Mouse (Mus musculus) splenic B cell, adult 2 months (primary cell): ENCODE data around the gene Gucy1b2.

Experiments used
- DNase-seq: peaks from one replicate; pipeline ENCODE4 v3.0.0-alpha.2; 2011; ENCODE audit warnings: low read depth, low spot score
- H3K27me3 ChIP-seq: 2 replicates; pipeline ENCODE4 v1.6.1; 2012; ENCODE audit warnings: mild to moderate bottlenecking, low read length, moderate library complexity, mixed read lengths; ENCODE audit not compliant: control insufficient read depth, poor library complexity, insufficient read depth, severe bottlenecking
- H3K36me3 ChIP-seq: 2 replicates; pipeline ENCODE4 v1.6.1; 2012; ENCODE audit warnings: mild to moderate bottlenecking, low read length, moderate library complexity, mixed read lengths; ENCODE audit not compliant: control insufficient read depth, poor library complexity, insufficient read depth, severe bottlenecking

Gucy1b2 gene

DNA sequence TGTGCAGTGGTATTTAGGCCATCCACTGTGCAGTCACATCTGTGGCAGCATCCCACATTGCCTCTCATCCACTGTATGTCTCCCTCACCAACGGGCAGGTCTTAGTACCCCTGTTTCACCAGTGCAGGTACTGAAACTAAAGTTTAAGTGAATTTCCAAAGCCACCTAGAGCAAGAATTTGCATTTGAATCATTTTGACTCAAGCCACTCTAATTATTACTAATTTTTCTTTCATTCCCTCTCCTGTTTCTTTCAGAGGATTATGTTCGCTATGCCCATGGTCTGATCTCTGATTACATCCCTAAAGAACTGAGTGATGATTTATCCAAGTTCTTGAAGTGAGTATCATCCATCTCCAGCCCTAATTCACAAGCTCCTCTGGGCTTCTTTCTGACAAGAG is 92.3 kb downstream of the Gucy1b2 start:
- no peaks in the 10 kb centered on the region; the same call in 1 of the 2 replicates for H3K36me3 ChIP-seq
- no peak for DNase-seq
- H3K27me3 ChIP-seq = no peaks in the 10 kb centered on the region

DNA sequence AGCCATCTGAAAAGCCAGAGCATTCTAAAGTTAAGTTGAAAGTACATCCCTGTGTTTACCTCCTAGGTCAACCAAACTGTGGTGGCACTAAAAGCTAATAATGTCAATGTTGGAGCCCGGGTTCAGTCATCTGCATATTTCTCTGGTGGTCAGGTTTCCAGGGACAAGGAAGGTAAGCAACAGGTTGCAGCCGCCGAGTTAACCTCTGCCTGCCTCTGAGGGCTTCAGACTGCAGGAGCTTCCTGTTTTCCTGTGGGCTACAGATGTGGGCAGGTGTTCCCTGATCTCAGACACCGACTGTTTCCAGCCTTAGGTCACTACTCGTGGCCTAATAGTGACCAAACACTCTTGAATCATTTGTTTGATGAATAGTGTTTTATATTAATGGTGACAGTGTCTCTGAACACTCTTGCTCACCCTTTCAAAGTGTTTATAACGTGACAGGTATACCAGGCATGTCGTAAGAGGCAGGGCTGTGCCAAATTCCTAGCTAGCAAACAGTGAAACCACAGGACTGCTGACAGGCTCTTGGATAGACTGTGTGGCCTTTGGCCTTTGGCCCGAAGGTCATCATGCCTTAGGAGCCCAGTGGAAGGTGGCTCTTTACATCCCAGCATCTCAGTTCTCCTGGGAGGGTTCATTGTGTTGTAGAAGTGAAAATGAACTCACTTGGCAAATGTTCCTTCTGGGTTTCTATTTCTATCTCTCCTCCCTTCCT is 94.7 kb downstream of the Gucy1b2 start:
- H3K27me3 ChIP-seq = no peaks in the 10 kb centered on the region
- no peak for DNase-seq
- no peaks in the 10 kb centered on the region; the same call in 1 of the 2 replicates for H3K36me3 ChIP-seq

DNA sequence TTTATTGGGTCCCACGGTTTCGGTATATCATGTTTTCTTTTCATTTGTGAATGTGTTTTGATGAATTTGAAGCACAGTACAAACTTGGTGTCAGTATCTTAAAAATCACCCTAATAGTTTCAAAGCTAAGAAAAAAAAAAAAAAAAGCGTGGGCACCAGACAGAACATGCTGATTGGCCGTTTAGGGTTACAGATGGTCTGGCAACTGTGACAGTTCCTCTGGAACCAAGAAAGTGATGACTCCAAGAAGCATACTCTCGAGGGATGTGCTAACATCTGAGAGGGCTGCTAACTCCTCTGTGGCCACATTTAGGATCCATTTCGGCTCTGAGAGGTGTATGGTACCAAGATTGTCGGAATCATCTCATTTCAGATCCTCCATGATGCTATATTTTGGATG is 100.9 kb downstream of the Gucy1b2 start:
- Histone ChIP-seq H3K27me3 (no peaks in the 10 kb centered on the region), H3K36me3 (peaks cover 6% of the 10 kb centered on the region; the same call in 1 of the 2 replicates)
- no peak for DNase-seq

DNA sequence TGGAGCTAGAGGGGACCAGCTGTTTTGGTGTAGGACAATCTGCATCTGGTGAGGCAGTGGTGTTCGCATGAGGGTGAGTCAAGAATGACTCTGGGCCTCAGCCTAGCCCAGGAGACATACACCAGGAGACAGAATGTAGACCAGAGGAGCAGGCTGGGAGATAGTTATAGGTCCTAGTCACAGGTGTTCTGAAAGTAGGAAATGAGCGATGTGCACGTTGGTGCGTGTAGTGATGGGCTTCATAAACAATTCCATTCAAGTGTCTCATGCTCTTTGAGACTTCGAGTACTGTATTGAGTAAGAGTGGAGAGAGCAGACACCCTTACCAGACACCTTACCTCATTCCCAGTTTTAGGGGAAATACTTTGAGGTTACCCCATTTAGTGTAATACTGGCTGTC is 102.3 kb downstream of the Gucy1b2 start:
- DNase-seq = no peak
- Histone ChIP-seq H3K36me3 (peaks cover 6% of the 10 kb centered on the region; the same call in 1 of the 2 replicates), H3K27me3 (no peaks in the 10 kb centered on the region)

DNA sequence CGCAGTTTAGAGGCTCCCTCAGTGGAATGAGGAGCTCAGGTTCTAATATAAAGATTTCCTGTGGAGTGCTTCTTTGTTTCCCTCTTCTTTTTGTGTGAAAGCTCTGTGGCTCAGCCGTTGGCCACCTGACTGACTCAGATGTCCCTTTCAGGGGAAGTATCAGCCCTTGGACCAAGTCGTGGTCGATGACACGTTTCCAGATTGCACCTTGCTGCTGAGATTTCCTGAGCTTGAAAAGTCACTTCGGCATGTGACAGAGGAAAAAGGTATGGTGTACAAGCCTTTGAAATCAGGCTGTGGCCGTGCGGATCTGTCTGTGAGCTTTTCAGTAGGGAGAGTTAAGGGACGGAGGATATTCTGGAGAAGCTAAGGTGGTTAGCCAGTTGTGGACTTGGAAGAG is 102.7 kb downstream of the Gucy1b2 start:
- no peak for DNase-seq
- H3K27me3 ChIP-seq = no peaks in the 10 kb centered on the region
- H3K36me3 ChIP-seq = peaks cover 6% of the 10 kb centered on the region; the same call in 1 of the 2 replicates

DNA sequence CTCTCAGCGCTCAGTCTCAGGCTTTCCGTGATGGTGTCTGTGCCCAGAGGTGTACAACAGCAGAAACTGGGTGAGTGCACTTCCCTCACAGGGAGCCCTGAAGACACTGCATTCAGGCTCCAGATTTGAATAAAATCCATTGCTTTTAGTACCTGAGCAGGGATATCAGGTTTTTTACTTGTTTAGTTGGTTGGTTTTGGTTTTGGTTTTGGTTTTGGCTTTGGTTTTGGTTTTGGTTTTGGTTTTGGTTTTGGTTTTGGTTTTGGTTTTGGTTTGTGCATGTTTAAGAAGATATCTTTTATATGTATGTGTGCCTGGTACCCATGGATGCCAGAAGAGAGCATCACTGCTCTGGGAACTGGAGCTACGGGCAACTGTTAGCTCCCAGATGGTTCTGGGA is 105.2 kb downstream of the Gucy1b2 start:
- Histone ChIP-seq H3K36me3 (peaks cover 6% of the 10 kb centered on the region; the same call in 1 of the 2 replicates), H3K27me3 (no peaks in the 10 kb centered on the region)
- peak; percentile 31 for DNase-seq

DNA sequence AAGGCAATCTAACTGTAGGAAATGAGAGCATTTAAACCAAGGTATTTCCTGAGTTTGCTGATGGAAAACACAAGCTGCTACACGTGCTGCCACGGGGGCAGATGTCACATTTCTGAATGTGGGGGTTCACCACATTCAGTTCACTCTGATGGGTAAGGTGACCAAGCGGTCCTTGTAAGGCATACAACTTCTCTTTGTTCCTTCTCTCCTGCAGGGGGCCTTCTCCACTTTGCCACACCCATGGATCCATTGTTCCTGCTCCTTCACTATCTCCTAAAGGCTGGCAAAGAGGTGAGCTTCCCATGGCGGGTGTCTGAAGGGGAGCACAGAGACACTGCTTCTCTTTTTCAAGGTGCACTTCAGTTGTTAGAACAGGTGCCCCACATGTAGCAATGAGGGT is 105.9 kb downstream of the Gucy1b2 start:
- Histone ChIP-seq H3K36me3 (peaks cover 6% of the 10 kb centered on the region; the same call in 1 of the 2 replicates), H3K27me3 (no peaks in the 10 kb centered on the region)
- DNase-seq = no peak

DNA sequence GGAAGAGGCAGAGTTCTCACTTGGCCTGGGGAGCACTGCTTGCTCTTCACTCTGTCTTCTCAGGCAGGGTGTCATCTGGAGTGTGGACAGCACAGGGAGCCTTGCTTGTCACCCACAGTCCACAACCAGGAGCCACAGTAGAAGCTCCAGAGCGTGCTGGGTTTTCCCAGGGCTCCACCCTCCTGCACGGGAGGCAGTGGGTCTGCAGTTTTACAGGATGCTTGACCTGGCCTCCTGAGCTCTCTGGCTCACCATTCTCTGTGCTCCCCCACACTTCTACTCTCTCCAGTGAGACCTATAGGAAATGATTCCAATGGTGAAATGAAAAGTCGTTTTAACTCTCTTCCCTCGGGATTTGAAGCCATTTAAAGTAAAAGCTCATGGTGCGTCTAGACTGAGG is 106.3 kb downstream of the Gucy1b2 start:
- peaks cover 6% of the 10 kb centered on the region; the same call in 1 of the 2 replicates for H3K36me3 ChIP-seq
- H3K27me3 ChIP-seq = no peaks in the 10 kb centered on the region
- DNase-seq = no peak

DNA sequence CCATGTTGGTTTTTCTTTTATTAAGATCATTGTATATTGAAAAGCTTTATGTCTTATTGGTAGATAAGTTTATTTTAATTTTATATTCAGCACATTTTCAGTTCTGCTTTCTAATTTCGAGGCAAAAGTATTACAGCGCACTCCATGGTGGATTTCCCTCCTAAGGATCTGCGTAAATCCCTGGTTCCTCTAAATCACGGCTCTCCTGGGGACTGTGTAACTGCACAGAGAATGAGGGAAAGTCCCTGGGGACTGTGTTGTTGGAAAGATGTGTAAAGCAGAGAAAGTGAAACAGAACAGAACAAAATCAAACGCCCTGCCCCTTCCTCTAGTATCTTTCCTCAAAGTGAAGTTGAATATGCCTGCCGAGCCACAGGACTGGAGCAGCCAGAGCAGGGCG is 109.0 kb downstream of the Gucy1b2 start:
- no peaks in the 10 kb centered on the region for H3K27me3 ChIP-seq
- peak; percentile 63 for DNase-seq
- peaks cover 6% of the 10 kb centered on the region; the same call in 1 of the 2 replicates for H3K36me3 ChIP-seq

DNA sequence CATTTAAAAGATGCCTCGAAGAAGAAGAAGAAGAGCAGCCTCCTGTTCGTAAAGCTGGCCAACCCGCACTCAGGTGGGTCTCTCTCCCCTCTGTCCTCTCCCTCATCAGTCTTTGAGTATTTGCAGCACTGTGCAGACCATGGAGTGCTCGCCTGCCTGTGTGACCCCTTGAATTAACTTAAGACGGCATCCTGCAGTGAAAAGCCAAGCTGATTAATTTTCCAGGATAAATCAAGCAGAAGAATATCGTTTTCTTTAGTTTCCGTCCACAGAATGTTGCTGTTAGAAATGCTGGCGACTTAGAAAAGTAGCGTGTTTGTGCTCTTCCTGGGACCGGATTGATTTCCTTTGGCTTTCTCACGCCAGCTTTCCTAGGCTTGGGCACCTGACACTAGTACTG is 109.5 kb downstream of the Gucy1b2 start:
- peaks cover 6% of the 10 kb centered on the region; the same call in 1 of the 2 replicates for H3K36me3 ChIP-seq
- no peaks in the 10 kb centered on the region for H3K27me3 ChIP-seq
- DNase-seq = no peak
